Mouse (Mus musculus) heart, adult 9 months (tissue): ENCODE measurements around the gene Atp2c1.

Experiments
- DNase-seq, 2 experiments: peaks; one replicate each; pipeline ENCODE4 v3.0.0; 2022; ENCODE audit warnings: low spot score in 2 of 2

Atp2c1 gene

DNA sequence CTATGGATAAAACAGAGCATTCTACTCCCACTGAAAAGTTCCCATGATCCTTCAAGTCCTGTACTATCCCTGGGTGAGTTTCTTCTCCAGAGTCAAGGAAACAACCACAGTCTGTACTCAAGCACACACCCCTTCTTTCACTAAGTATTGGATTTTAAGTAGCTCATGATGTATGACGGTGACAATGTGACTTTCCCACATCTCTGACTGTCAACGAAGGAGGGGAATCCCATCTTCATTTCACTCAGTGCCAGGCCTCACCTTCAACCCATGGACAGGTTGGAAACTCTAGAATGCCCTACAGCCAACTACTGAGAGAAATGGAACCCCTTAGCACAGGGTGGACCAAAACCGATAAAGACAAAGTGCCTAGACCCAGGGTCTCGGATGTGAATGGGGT, 160.9 kb downstream of the Atp2c1 start:
- DNase-seq = no peak

DNA sequence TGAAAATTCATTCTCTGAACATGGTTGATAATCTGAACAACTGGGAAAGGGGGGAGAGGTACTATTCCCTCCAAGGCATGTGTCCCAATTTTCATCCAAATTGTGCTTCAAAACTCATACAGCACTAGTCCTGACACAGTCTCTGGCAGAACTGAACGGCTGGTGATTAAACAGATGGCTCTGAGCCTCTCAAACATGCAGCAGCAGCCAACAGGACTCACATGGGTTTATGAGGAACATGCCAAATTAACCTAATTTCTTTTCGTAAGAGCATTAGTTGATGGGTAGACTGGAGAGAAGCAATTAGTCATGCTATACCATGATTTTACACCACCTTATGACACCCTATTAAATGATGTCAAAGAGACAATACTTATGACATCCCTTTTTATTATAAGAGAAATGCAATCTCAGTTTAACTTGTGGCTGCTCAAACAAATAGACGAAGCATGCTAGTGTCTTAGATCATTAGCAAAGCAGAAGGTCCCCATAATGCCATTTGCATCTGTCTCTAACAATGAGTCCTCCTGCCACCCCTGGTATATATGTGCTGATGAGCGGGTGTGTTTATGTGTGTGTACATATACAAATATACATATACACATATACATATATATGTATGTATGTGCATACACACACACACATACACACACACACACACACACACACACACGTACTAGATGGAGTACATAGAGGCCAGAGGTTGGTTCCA, 163.4 kb downstream of the Atp2c1 start:
- no peak for DNase-seq

DNA sequence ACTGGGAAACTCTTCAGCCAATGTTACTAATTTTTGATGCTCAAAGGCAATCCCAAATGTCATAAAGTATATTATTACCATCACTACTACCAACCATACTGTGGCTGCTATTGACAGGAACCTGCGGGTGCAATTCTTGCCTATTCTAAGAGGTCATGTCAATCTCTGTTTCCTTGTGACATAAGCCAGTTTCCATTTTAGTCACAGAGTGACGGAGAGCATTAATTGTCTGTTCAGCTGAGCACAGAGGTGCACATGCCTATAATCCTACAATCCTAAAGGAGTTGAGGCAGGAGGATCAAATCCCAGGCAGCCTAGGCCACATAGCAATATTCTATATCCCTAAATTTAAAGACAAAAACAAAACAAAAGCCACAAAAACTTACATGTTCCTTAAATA, 164.9 kb downstream of the Atp2c1 start:
- no peak for DNase-seq
